Mouse (Mus musculus): Measurements from ENCODE around the gene Hoxc8. TPM values are rescaled to one million over a fixed set of nuclear protein-coding genes. Genes with fewer than 3 reads are reported as not detected.

Hoxc8 gene
- polyA plus RNA-seq, 1 experiment from 2014 or later = not detected

- 1% methylated on average over 19 of the region's 19 CpGs for WGBS
- Histone ChIP-seq H3K27me3 (ENCODE audit: insufficient read depth, poor library complexity, severe bottlenecking) (peaks cover 100% of the 10 kb centered on the region), H3K36me3 (no peaks in the 10 kb centered on the region), H3K9me3 (no peaks in the 10 kb centered on the region), H3K27ac (no peak within 1 kb of the TSS), H3K4me1 (replicated peaks) (peaks cover 9% of the 10 kb centered on the region), H3K4me3 (peak within 1 kb of the TSS; percentile 42)
- DNase-seq (ENCODE audit: low spot score) = no peak
Measured at GRCm38 (mm10) chr15:102997939-102998355, 7.5 kb downstream of the Hoxc8 start, which contains the start of gene Hoxc6. TSS of gene Hoxc6 (plus strand) at chr15:102998257.

- H3K36me3 ChIP-seq = no peaks in the 10 kb centered on the region
- peaks cover 100% of the 10 kb centered on the region for H3K27me3 ChIP-seq (ENCODE audit: insufficient read depth, poor library complexity, severe bottlenecking)
- no peak for DNase-seq (ENCODE audit: low spot score)
- H3K9me3 ChIP-seq = no peaks in the 10 kb centered on the region
- WGBS = under 1% methylated on average over 19 of the region's 19 CpGs
- H3K4me3 ChIP-seq = peak overlapping the region; percentile 42; the same call in 1 of the 2 replicates
- peaks cover 9% of the 10 kb centered on the region for H3K4me1 ChIP-seq (replicated peaks)
- H3K27ac ChIP-seq = no peak overlapping the region
Measured at GRCm38 (mm10) chr15:102998608-102999182, 8.3 kb downstream of the Hoxc8 start.

GRCm38 (mm10) chr15:102999183-102999831 is 8.9 kb downstream of the Hoxc8 start:
- WGBS = under 1% methylated on average over 33 of the region's 33 CpGs
- peaks cover 100% of the 10 kb centered on the region for H3K27me3 ChIP-seq (ENCODE audit: insufficient read depth, poor library complexity, severe bottlenecking)
- peaks cover 9% of the 10 kb centered on the region for H3K4me1 ChIP-seq (replicated peaks)
- H3K27ac ChIP-seq = no peak overlapping the region
- H3K9me3 ChIP-seq = no peaks in the 10 kb centered on the region
- peak overlapping the region; percentile 42 for H3K4me3 ChIP-seq
- no peaks in the 10 kb centered on the region for H3K36me3 ChIP-seq
- no peak for DNase-seq (ENCODE audit: low spot score)

- no peak for DNase-seq (ENCODE audit: low spot score)
- H3K27ac ChIP-seq = no peak overlapping the region
- WGBS = under 1% methylated on average over 10 of the region's 11 CpGs
- H3K4me3 ChIP-seq = no peak overlapping the region
- no peaks in the 10 kb centered on the region for H3K36me3 ChIP-seq
- H3K9me3 ChIP-seq = no peaks in the 10 kb centered on the region
- peaks cover 9% of the 10 kb centered on the region for H3K4me1 ChIP-seq (replicated peaks)
- H3K27me3 ChIP-seq (ENCODE audit: insufficient read depth, poor library complexity, severe bottlenecking) = peaks cover 100% of the 10 kb centered on the region
Measured at GRCm38 (mm10) chr15:102999955-103000354, 9.5 kb downstream of the Hoxc8 start.

- H3K4me1 ChIP-seq (replicated peaks) = peaks cover 9% of the 10 kb centered on the region
- no peaks in the 10 kb centered on the region for H3K36me3 ChIP-seq
- no peak overlapping the region for H3K27ac ChIP-seq
- H3K27me3 ChIP-seq (ENCODE audit: insufficient read depth, poor library complexity, severe bottlenecking) = peaks cover 100% of the 10 kb centered on the region
- WGBS = under 1% methylated on average over 24 of the region's 24 CpGs
- no peak overlapping the region for H3K4me3 ChIP-seq
- no peak for DNase-seq (ENCODE audit: low spot score)
- H3K9me3 ChIP-seq = no peaks in the 10 kb centered on the region
Measured at GRCm38 (mm10) chr15:103000501-103000901, 10.1 kb downstream of the Hoxc8 start.

- H3K27ac ChIP-seq = no peak overlapping the region
Measured at GRCm38 (mm10) chr15:103001370-103001769, 11.0 kb downstream of the Hoxc8 start.

GRCm38 (mm10) chr15:103002156-103002555 is 11.7 kb downstream of the Hoxc8 start:
- H3K27me3 ChIP-seq (ENCODE audit: insufficient read depth, poor library complexity, severe bottlenecking) = peaks cover 100% of the 10 kb centered on the region
- DNase-seq (ENCODE audit: low spot score) = no peak
- no peaks in the 10 kb centered on the region for H3K9me3 ChIP-seq
- peaks cover 9% of the 10 kb centered on the region for H3K4me1 ChIP-seq (replicated peaks)
- H3K36me3 ChIP-seq = no peaks in the 10 kb centered on the region
- H3K27ac ChIP-seq = no peak overlapping the region
- H3K4me3 ChIP-seq = no peak overlapping the region
- WGBS = 3% methylated on average over 4 of the region's 4 CpGs

More at GRCm38 (mm10) chr15:103001370-103001769, 11.0 kb downstream of the Hoxc8 start:
- H3K4me1 ChIP-seq (replicated peaks) = peaks cover 9% of the 10 kb centered on the region
- no peak for DNase-seq (ENCODE audit: low spot score)
- H3K9me3 ChIP-seq = no peaks in the 10 kb centered on the region
- 6% methylated on average over 2 of the region's 2 CpGs for WGBS
- H3K27me3 ChIP-seq (ENCODE audit: insufficient read depth, poor library complexity, severe bottlenecking) = peaks cover 100% of the 10 kb centered on the region
- H3K36me3 ChIP-seq = no peaks in the 10 kb centered on the region
- no peak overlapping the region for H3K4me3 ChIP-seq

GRCm38 (mm10) chr15:103002821-103003448 is 12.5 kb downstream of the Hoxc8 start:
- Histone ChIP-seq H3K4me3 (no peak overlapping the region), H3K4me1 (replicated peaks) (peaks cover 9% of the 10 kb centered on the region), H3K27ac (no peak overlapping the region), H3K36me3 (no peaks in the 10 kb centered on the region), H3K9me3 (no peaks in the 10 kb centered on the region), H3K27me3 (ENCODE audit: insufficient read depth, poor library complexity, severe bottlenecking) (peaks cover 100% of the 10 kb centered on the region)
- 2% methylated on average over 13 of the region's 13 CpGs for WGBS
- DNase-seq (ENCODE audit: low spot score) = no peak

- no peaks in the 10 kb centered on the region for H3K4me1 ChIP-seq (replicated peaks)
- no peak overlapping the region for H3K4me3 ChIP-seq
- H3K9me3 ChIP-seq = no peaks in the 10 kb centered on the region
- H3K27me3 ChIP-seq (ENCODE audit: insufficient read depth, poor library complexity, severe bottlenecking) = peaks cover 100% of the 10 kb centered on the region
- no peaks in the 10 kb centered on the region for H3K36me3 ChIP-seq
- DNase-seq (ENCODE audit: low spot score) = no peak
- H3K27ac ChIP-seq = no peak overlapping the region
- under 1% methylated on average over 17 of the region's 17 CpGs for WGBS
Measured at GRCm38 (mm10) chr15:103005308-103005707, 14.9 kb downstream of the Hoxc8 start.

GRCm38 (mm10) chr15:103005797-103006196 is 15.4 kb downstream of the Hoxc8 start:
- WGBS = 1% methylated on average over 5 of the region's 5 CpGs

GRCm38 (mm10) chr15:103006326-103006725 is 15.9 kb downstream of the Hoxc8 start:
- H3K27me3 ChIP-seq (ENCODE audit: insufficient read depth, poor library complexity, severe bottlenecking) = peaks cover 100% of the 10 kb centered on the region
- no peak overlapping the region for H3K4me3 ChIP-seq
- H3K4me1 ChIP-seq (replicated peaks) = no peaks in the 10 kb centered on the region
- no peak overlapping the region for H3K27ac ChIP-seq
- H3K36me3 ChIP-seq = no peaks in the 10 kb centered on the region
- WGBS = 12% methylated on average over 1 of the region's 1 CpGs
- no peaks in the 10 kb centered on the region for H3K9me3 ChIP-seq
- DNase-seq (ENCODE audit: low spot score) = no peak

More at GRCm38 (mm10) chr15:103005797-103006196, 15.4 kb downstream of the Hoxc8 start:
- no peaks in the 10 kb centered on the region for H3K9me3 ChIP-seq
- no peaks in the 10 kb centered on the region for H3K4me1 ChIP-seq (replicated peaks)
- no peak overlapping the region for H3K4me3 ChIP-seq
- DNase-seq (ENCODE audit: low spot score) = no peak
- peaks cover 100% of the 10 kb centered on the region for H3K27me3 ChIP-seq (ENCODE audit: insufficient read depth, poor library complexity, severe bottlenecking)
- no peak overlapping the region for H3K27ac ChIP-seq
- no peaks in the 10 kb centered on the region for H3K36me3 ChIP-seq

- H3K4me1 ChIP-seq (replicated peaks) = peaks cover 5% of the 10 kb centered on the region; the same call in 1 of the 2 replicates
- H3K36me3 ChIP-seq = no peaks in the 10 kb centered on the region
- DNase-seq (ENCODE audit: low spot score) = no peak
- no peak overlapping the region for H3K4me3 ChIP-seq
- peaks cover 100% of the 10 kb centered on the region for H3K27me3 ChIP-seq (ENCODE audit: insufficient read depth, poor library complexity, severe bottlenecking)
- no peak overlapping the region for H3K27ac ChIP-seq
- no peaks in the 10 kb centered on the region for H3K9me3 ChIP-seq
- WGBS = 1% methylated on average over 27 of the region's 27 CpGs
Measured at GRCm38 (mm10) chr15:103009265-103010111, 19.1 kb downstream of the Hoxc8 start.
